Mouse (Mus musculus) ES-E14 (cell line): ENCODE measurements around the gene Tmem40.

Source experiments
- CHD2 ChIP-seq: IDR thresholded peaks from 2 replicates; pipeline ENCODE4 v1.6.1; 2014; ENCODE audit warnings: mild to moderate bottlenecking, low read depth, low read length, inconsistent platforms
- HCFC1 ChIP-seq: IDR thresholded peaks from 2 replicates; pipeline ENCODE4 v1.6.1; 2012; ENCODE audit warnings: low read length, inconsistent platforms, borderline replicate concordance; ENCODE audit not compliant: insufficient read depth
- MAFK ChIP-seq: IDR thresholded peaks from 2 replicates; pipeline ENCODE4 v1.6.1; 2014; ENCODE audit warnings: mild to moderate bottlenecking, low read depth, low read length, inconsistent platforms; ENCODE audit not compliant: insufficient read depth
- ZC3H11A ChIP-seq: IDR thresholded peaks from 2 replicates; pipeline ENCODE4 v1.6.1; 2012; ENCODE audit warnings: low read depth, mild to moderate bottlenecking, inconsistent platforms, low read length, borderline replicate concordance
- ZNF384 ChIP-seq: IDR thresholded peaks from 2 replicates; pipeline ENCODE4 v1.6.1; 2012; ENCODE audit warnings: low read depth, low read length, inconsistent platforms

- no peak for TF ChIP-seq CHD2
- TF ChIP-seq HCFC1 = no peak
- TF ChIP-seq ZNF384 = no peak
- TF ChIP-seq MAFK = no peak
- no peak for TF ChIP-seq ZC3H11A
Observed at GRCm38 (mm10) chr6:115792691-115793215, 30.5 kb upstream of the Tmem40 start.
